Mouse (Mus musculus) cortical plate, adult 2 months (tissue): ENCODE data around the gene Nfya.
"Not testable (repeated sequence)": the region's sequence is repeated elsewhere in the genome, so short reads cannot be mapped to it uniquely, and the experiment has no call there.

Experiments used
- CTCF ChIP-seq: fragments of 200-500 bp; IDR thresholded peaks from 2 replicates; pipeline ENCODE4 v1.5.1; 2011; ENCODE audit warnings: mild to moderate bottlenecking, control low read depth, low read length; ENCODE audit not compliant: insufficient read depth; ENCODE audit errors: extremely low read depth
- POLR2A ChIP-seq: fragments of 200-500 bp; IDR thresholded peaks from 2 replicates; pipeline ENCODE4 v1.6.1; 2011; ENCODE audit warnings: mild to moderate bottlenecking, low read length, control low read depth; ENCODE audit not compliant: insufficient read depth; ENCODE audit errors: extremely low read depth

DNA sequence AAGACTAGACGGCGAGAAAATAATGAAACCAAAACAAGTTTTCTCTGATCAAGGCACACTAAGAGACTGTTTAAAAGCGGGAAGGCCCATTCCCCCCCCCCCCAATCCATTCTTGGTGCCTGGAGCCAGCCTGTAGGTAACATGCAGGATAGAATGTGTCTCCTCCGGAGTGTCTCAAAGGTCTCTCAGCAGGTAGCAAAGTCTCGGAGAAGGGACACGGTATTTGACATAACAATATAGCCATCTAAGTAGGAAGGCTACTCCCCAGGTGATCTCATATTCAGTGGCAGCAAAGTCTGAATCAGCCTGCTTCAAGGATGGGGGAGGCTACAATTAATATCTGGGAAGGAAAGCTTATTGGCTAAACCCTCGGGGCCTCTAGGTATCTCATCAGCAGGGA lies 56.7 kb downstream of the Nfya start:
- TF ChIP-seq POLR2A, CTCF: not testable (repeated sequence)
